Mouse (Mus musculus) heart, postnatal 0 days (tissue): ENCODE data around the gene Polr1a. TPM values are rescaled to one million over a fixed set of nuclear protein-coding genes. Genes with fewer than 3 reads are reported as not detected.
"Not testable (repeated sequence)": the region's sequence is repeated elsewhere in the genome, so short reads cannot be mapped to it uniquely, and the experiment has no call there.

ENCODE experiments used
- ATAC-seq: fragments of 200-750 bp; cut with Nextera tagmentation; 2 replicates; pipeline ENCODE4 v1.8.0; 2017; ENCODE audit warnings: low read depth, moderate number of reproducible peaks, moderate library complexity; ENCODE audit not compliant: insufficient read depth
- DNase-seq: peaks from one replicate; pipeline ENCODE4 v3.0.0-alpha.2; 2016; ENCODE audit warnings: low spot score
- H3K27ac ChIP-seq: fragments of 300-500 bp; sonication (generic); 2 replicates; pipeline ENCODE4 v1.5.1; 2014; ENCODE audit warnings: low read depth, mild to moderate bottlenecking
- H3K27me3 ChIP-seq: fragments of 300-500 bp; sonication (generic); 2 replicates; pipeline ENCODE4 v1.6.1; 2014; ENCODE audit warnings: low read length, mixed read lengths; ENCODE audit not compliant: control insufficient read depth, insufficient read depth
- H3K36me3 ChIP-seq: fragments of 300-500 bp; sonication (generic); replicated peaks from 2 replicates; pipeline ENCODE4 v1.6.1; 2014; ENCODE audit warnings: low read length, mixed read lengths; ENCODE audit not compliant: control insufficient read depth, insufficient read depth
- H3K4me1 ChIP-seq: fragments of 300-500 bp; sonication (generic); 2 replicates; pipeline ENCODE4 v1.6.1; 2014; ENCODE audit warnings: antibody characterized with exemption; ENCODE audit not compliant: control insufficient read depth, insufficient read depth
- H3K4me2 ChIP-seq: fragments of 300-500 bp; sonication (generic); 2 replicates; pipeline ENCODE4 v1.6.1; 2014; ENCODE audit warnings: low read depth, mild to moderate bottlenecking, low read length, moderate library complexity
- H3K4me3 ChIP-seq: fragments of 300-500 bp; sonication (generic); 2 replicates; pipeline ENCODE4 v1.5.1; 2014; ENCODE audit warnings: low read depth, low read length
- H3K9ac ChIP-seq: fragments of 300-500 bp; sonication (generic); replicated peaks from 2 replicates; pipeline ENCODE4 v1.6.1; 2014; ENCODE audit warnings: low read depth, low read length, mixed read lengths
- H3K9me3 ChIP-seq: fragments of 300-500 bp; sonication (generic); replicated peaks from 2 replicates; pipeline ENCODE4 v1.6.1; 2016; ENCODE audit warnings: low read length; ENCODE audit not compliant: control insufficient read depth
- CTCF ChIP-seq: IDR thresholded peaks from 2 replicates; pipeline ENCODE4 v1.5.1; 2016; ENCODE audit warnings: antibody characterized with exemption, control low read depth, low read depth
- EP300 ChIP-seq: IDR thresholded peaks from 2 replicates; pipeline ENCODE4 v1.6.1; 2016; ENCODE audit warnings: antibody characterized with exemption, low read depth
- WGBS: fragments of 180-500 bp; shearing (Covaris S2); extraction: QIAGEN DNeasy Blood & Tissue Kit; methylation state at CpG from one replicate; pipeline ENCODE4 v1.1.7; 2014; 5-methylcytosine and 5-hydroxymethylcytosine counted together
- polyA plus RNA-seq: library from polyadenylated mRNA; unstranded; fragments of >200 nt; fragmentation: Nextera tagmentation; extraction: Ambion mirVana; gene quantifications from 2 replicates; pipeline ENCODE4 v1.2.1, GENCODE M21; 2015
- total RNA-seq: library from RNA; depleted of rRNA; stranded (reverse); fragments of >200 nt; gene quantifications from 2 replicates; pipeline ENCODE4 v1.2.3, GENCODE M21; 2014; ENCODE audit warnings: low replicate concordance

The Polr1a gene
- total and polyA plus RNA-seq, 2 experiments from 2014 or later: 17.8 to 32.0 TPM

GRCm38 (mm10) chr6:71893263-71893662 lies 15.6 kb upstream of the Polr1a start:
- ATAC-seq (no peak), DNase-seq (no peak)
- H3K27ac ChIP-seq: no peak overlapping the region
- H3K4me1 ChIP-seq: no peaks in the 10 kb centered on the region
- no peak for TF ChIP-seq CTCF
- TF ChIP-seq EP300: no peak
- WGBS: 90% methylated on average over 4 of the region's 4 CpGs
- no peaks in the 10 kb centered on the region for H3K9me3 ChIP-seq
- H3K36me3 ChIP-seq: peaks cover 95% of the 10 kb centered on the region
- H3K4me2 ChIP-seq: no peak overlapping the region
- no peak overlapping the region for H3K4me3 ChIP-seq
- H3K27me3 ChIP-seq: no peaks in the 10 kb centered on the region
- H3K9ac ChIP-seq: no peak overlapping the region

- 6% methylated on average over 4 of the region's 4 CpGs for WGBS
- no peak for TF ChIP-seq EP300
- TF ChIP-seq CTCF: no peak
- no peak for DNase-seq
- Histone ChIP-seq H3K27ac (no peak overlapping the region), H3K4me3 (peak overlapping the region; percentile 81), H3K4me2 (peak overlapping the region; percentile 77), H3K27me3 (no peaks in the 10 kb centered on the region), H3K9ac (peak overlapping the region; percentile 76), H3K4me1 (peaks cover 25% of the 10 kb centered on the region), H3K9me3 (no peaks in the 10 kb centered on the region), H3K36me3 (peaks cover 31% of the 10 kb centered on the region)
- ATAC-seq: no peak
Measured at GRCm38 (mm10) chr6:71907702-71908235, 1.1 kb upstream of the Polr1a start.

- WGBS: 22% methylated on average over 10 of the region's 10 CpGs
- Histone ChIP-seq H3K9ac (peak overlapping the region; percentile 76), H3K4me1 (peaks cover 27% of the 10 kb centered on the region), H3K36me3 (peaks cover 17% of the 10 kb centered on the region), H3K27me3 (no peaks in the 10 kb centered on the region), H3K9me3 (no peaks in the 10 kb centered on the region), H3K4me3 (peak overlapping the region; percentile 81), H3K27ac (peak overlapping the region; percentile 50), H3K4me2 (peak overlapping the region; percentile 77)
- TF ChIP-seq CTCF: no peak
- TF ChIP-seq EP300: no peak
- DNase-seq: no peak
- ATAC-seq: no peak
Measured at GRCm38 (mm10) chr6:71909384-71909783, 531 bp downstream of the Polr1a start.

GRCm38 (mm10) chr6:71909840-71910239 lies 987 bp downstream of the Polr1a start:
- TF ChIP-seq EP300: no peak
- ATAC-seq (no peak), DNase-seq (no peak)
- peak overlapping the region; percentile 77 for H3K4me2 ChIP-seq
- H3K9me3 ChIP-seq: no peaks in the 10 kb centered on the region
- WGBS: 62% methylated on average over 6 of the region's 6 CpGs
- H3K9ac ChIP-seq: no peak overlapping the region
- no peaks in the 10 kb centered on the region for H3K27me3 ChIP-seq
- no peak overlapping the region for H3K27ac ChIP-seq
- H3K4me1 ChIP-seq: peaks cover 27% of the 10 kb centered on the region
- peak overlapping the region; percentile 81 for H3K4me3 ChIP-seq
- H3K36me3 ChIP-seq: peaks cover 14% of the 10 kb centered on the region

- peak; percentile 72 for DNase-seq
- 38% methylated on average over 5 of the region's 5 CpGs for WGBS
- Histone ChIP-seq H3K4me1 (peaks cover 27% of the 10 kb centered on the region), H3K9ac (no peak overlapping the region), H3K27ac (peak overlapping the region; percentile 86), H3K36me3 (peaks cover 19% of the 10 kb centered on the region), H3K4me3 (no peak overlapping the region), H3K4me2 (peak overlapping the region; percentile 9; the same call in 1 of the 2 replicates), H3K27me3 (no peaks in the 10 kb centered on the region), H3K9me3 (no peaks in the 10 kb centered on the region)
- no peak for TF ChIP-seq EP300
- no peak for TF ChIP-seq CTCF
- peak; percentile 60 for ATAC-seq
Measured at GRCm38 (mm10) chr6:71911686-71912450, 3.0 kb downstream of the Polr1a start.

- 93% methylated on average over 7 of the region's 7 CpGs for WGBS
- no peak for ATAC-seq
- Histone ChIP-seq H3K9me3 (no peaks in the 10 kb centered on the region), H3K9ac (no peak overlapping the region), H3K4me3 (no peak overlapping the region), H3K27ac (no peak overlapping the region), H3K4me1 (no peaks in the 10 kb centered on the region), H3K27me3 (no peaks in the 10 kb centered on the region), H3K36me3 (peaks cover 85% of the 10 kb centered on the region), H3K4me2 (no peak overlapping the region)
- no peak for DNase-seq
- TF ChIP-seq CTCF (no peak), EP300 (no peak)
Measured at GRCm38 (mm10) chr6:71920752-71921151, 11.9 kb downstream of the Polr1a start.

GRCm38 (mm10) chr6:71925233-71925632 lies 16.4 kb downstream of the Polr1a start:
- H3K9ac ChIP-seq, DNase-seq, H3K4me2 ChIP-seq, H3K27ac ChIP-seq, H3K27me3 ChIP-seq, H3K4me1 ChIP-seq, ATAC-seq, H3K9me3 ChIP-seq, H3K4me3 ChIP-seq: not testable (repeated sequence)
- WGBS: 83% methylated on average over 5 of the region's 5 CpGs
- peaks cover 75% of the 10 kb centered on the region for H3K36me3 ChIP-seq
